Mouse (Mus musculus): Measurements from ENCODE around the gene Cdh13. TPM values are rescaled to one million over a fixed set of nuclear protein-coding genes. Genes with fewer than 3 reads are reported as not detected.

Gene Cdh13
- polyA plus RNA-seq, 1 experiment from 2014 or later, result 49.5 TPM

DNA sequence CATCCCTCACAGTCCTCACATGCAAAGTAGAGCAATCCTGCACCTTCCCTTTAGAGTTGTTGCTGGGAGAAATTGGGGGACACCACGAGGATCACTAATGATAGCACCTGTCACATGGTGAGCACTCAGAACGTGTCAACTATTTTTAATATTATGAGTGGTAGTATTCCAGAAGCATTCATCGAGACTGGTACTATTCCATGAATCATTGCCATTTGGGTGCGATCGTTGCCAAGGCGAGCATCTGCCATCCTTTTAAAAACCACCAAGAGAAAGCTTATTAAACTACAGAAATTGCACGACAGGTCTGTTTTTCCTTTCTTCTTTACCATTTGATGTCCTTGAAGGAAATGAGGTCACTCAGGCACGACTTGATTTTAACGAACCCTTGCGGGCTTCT lies 328.0 kb downstream of the Cdh13 start:
- 57% methylated on average over 10 of the region's 10 CpGs for WGBS
- Histone ChIP-seq H3K4me3 (no peak overlapping the region), H3K27ac (peak overlapping the region; percentile 31; the same call in 1 of the 2 replicates), H3K27me3 (no peaks in the 10 kb centered on the region), H3K36me3 (ENCODE audit: poor library complexity, severe bottlenecking) (no peaks in the 10 kb centered on the region), H3K4me1 (0 out of 2 replicates have a peak, but pooled peaks cover 5% of the 10 kb centered on the region), H3K9ac (no peak overlapping the region), H3K4me2 (no peak overlapping the region), H3K9me3 (replicated peaks) (0 out of 2 replicates have a peak, but pooled peaks cover 1% of the 10 kb centered on the region)
- no peak for ATAC-seq

DNA sequence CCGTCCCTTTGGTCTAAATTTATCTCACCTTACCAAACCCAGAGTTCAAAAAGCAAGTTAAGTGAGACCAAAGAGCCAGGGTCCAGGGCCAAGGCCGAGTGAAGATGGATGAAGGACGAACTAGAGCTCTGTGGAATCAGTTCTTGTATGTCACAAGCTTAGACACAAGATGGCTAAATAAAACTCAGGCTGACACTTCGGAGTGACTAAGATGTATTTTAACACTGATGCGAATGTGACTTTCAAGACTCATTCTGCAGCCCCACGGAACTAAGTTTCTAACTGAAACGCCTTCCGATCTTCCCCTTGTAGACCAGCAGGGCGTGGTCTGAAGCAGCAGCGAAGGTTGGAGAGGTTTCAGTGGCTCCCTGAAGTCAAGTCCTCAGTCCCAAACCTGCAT lies 334.7 kb downstream of the Cdh13 start:
- Histone ChIP-seq H3K4me2 (no peak overlapping the region), H3K4me3 (no peak overlapping the region), H3K4me1 (no peaks in the 10 kb centered on the region), H3K36me3 (ENCODE audit: poor library complexity, severe bottlenecking) (no peaks in the 10 kb centered on the region), H3K27me3 (no peaks in the 10 kb centered on the region), H3K9ac (no peak overlapping the region), H3K27ac (no peak overlapping the region), H3K9me3 (replicated peaks) (no peaks in the 10 kb centered on the region)
- 98% methylated on average over 10 of the region's 10 CpGs for WGBS
- no peak for ATAC-seq

DNA sequence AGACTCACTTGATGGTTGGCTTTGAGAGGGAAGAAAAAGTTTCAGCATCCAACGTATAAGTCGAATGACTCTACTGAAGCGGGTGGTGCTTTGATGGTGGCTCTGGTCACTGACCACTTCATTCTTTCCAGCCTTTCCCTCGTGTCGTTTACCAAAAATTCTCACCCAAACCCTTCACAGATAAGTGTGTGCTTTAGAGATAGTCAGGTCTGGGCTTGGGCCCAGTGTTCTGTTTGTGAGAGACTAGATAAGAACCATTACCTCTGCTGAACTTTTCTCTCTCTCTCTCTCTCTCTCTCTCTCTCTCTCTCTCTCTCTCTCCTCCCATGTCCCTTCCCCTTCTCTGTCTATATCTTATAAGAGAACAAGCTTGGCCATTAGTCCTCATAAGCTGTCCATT lies 342.9 kb downstream of the Cdh13 start:
- ATAC-seq, result no peak
- Histone ChIP-seq H3K4me3 (no peak overlapping the region), H3K9ac (no peak overlapping the region), H3K9me3 (replicated peaks) (no peaks in the 10 kb centered on the region), H3K4me2 (no peak overlapping the region), H3K27me3 (no peaks in the 10 kb centered on the region), H3K36me3 (ENCODE audit: poor library complexity, severe bottlenecking) (no peaks in the 10 kb centered on the region), H3K27ac (no peak overlapping the region), H3K4me1 (no peaks in the 10 kb centered on the region)
- WGBS, result 88% methylated on average over 5 of the region's 5 CpGs

DNA sequence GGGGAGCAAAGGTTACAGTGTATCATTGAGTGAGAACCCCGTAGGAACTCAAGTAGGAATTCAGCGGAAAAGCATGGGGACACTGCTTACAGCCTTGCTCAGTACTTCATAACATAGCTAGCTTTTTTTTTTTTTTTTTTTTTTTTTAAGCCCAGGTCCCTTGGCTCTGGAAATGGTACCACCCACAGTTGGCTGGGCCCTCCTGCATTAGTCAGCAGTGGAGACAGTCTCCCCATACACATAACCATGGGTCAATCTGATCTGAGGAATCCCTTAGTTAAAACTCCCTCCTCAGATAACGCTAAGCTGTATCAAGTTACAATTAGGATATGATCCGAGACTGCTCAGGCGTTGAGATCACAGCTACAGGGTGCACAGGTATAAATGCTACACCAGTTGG lies 344.2 kb downstream of the Cdh13 start:
- Histone ChIP-seq H3K36me3 (ENCODE audit: poor library complexity, severe bottlenecking) (no peaks in the 10 kb centered on the region), H3K9me3 (replicated peaks) (no peaks in the 10 kb centered on the region), H3K9ac (no peak overlapping the region), H3K27ac (no peak overlapping the region), H3K4me1 (no peaks in the 10 kb centered on the region), H3K4me2 (no peak overlapping the region), H3K4me3 (no peak overlapping the region), H3K27me3 (no peaks in the 10 kb centered on the region)
- 90% methylated on average over 5 of the region's 5 CpGs for WGBS
- ATAC-seq, result no peak

DNA sequence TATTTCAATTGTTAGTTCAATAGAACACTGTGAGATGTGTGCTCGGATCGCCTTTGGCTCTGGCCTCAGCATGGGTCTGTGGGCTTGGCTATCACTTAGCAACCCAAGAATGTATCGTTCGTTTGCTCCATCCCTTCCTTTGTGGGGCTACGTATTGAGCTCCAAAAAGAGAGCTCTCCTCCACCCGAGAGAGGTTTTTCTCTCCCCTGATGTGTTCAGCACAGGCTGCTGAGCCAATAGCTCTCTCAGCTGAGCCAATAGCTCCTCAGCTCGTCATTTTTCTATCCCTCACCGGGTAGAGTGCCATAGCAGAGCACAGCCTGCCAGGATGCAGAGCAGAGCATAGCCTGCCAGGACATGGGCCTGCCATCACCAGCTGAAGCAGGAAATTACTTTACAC lies 345.2 kb downstream of the Cdh13 start:
- Histone ChIP-seq H3K4me2 (no peak overlapping the region), H3K36me3 (ENCODE audit: poor library complexity, severe bottlenecking) (no peaks in the 10 kb centered on the region), H3K4me3 (no peak overlapping the region), H3K4me1 (no peaks in the 10 kb centered on the region), H3K9me3 (replicated peaks) (no peaks in the 10 kb centered on the region), H3K9ac (no peak overlapping the region), H3K27me3 (no peaks in the 10 kb centered on the region), H3K27ac (no peak overlapping the region)
- 45% methylated on average over 8 of the region's 8 CpGs for WGBS
- peak; percentile 41; the same call in 1 of the 2 replicates for ATAC-seq

DNA sequence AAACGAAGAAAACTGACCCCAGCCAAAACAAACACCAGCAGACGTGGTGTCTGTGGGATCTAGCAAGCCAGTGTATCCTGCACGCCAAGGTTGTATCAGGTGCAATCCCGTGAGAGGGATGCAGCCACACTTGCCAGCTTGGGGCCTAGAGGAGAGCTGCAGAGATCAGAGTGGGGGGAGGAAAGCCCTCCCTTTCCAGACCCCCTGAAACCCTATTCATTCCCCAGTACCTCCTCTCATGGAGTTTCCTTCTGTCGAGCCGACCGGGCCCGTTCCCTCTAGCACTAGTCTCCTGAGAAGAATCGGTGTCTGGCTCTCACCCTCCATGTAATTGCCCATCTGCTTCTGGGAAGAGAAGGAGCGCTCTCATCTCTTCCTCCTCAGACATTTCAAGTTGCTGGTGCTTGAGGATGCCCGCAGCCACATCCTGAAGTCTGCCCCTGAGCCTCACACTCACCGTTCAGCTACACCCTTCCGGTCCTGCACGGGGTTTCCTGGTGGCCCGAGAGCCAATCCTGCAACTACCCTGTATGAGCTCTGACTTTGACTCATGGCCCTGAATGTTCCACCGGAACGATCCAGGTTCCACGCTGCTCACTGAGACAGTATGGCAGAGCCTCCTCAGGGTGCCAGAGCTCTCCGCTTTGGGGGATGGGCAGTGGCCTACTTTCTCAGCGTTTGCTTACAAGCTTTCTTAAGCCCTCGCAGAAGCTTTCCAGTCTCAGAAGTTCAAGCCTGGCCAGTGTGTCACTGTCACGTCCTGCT lies 351.9 kb downstream of the Cdh13 start:
- Histone ChIP-seq H3K36me3 (ENCODE audit: poor library complexity, severe bottlenecking) (no peaks in the 10 kb centered on the region), H3K4me1 (no peaks in the 10 kb centered on the region), H3K9ac (no peak overlapping the region), H3K4me2 (no peak overlapping the region), H3K4me3 (no peak overlapping the region), H3K27me3 (no peaks in the 10 kb centered on the region), H3K27ac (no peak overlapping the region), H3K9me3 (replicated peaks) (no peaks in the 10 kb centered on the region)
- no peak for ATAC-seq
- WGBS, result 72% methylated on average over 22 of the region's 22 CpGs

DNA sequence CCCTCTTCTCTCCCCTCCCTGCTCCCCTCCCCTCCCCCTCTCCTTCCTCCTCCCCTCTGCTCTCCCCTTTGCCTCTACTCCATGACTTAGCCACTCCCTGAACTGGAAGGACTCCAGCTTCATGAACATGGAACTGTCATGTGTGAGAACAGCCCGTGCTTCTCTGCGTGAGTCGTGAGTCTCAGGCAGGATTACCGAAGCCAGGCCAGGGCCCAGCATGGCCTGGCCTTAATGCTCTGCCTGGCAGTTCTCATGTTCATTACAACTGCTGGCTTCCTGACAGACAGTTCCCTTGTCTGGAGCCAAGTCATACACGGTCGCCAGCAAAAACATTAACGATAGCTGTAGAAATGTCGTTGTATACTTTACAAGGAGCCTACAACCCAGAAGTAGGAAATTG lies 356.1 kb downstream of the Cdh13 start:
- Histone ChIP-seq H3K4me2 (no peak overlapping the region), H3K36me3 (ENCODE audit: poor library complexity, severe bottlenecking) (no peaks in the 10 kb centered on the region), H3K9me3 (replicated peaks) (no peaks in the 10 kb centered on the region), H3K27me3 (no peaks in the 10 kb centered on the region), H3K4me1 (no peaks in the 10 kb centered on the region), H3K4me3 (no peak overlapping the region), H3K27ac (no peak overlapping the region), H3K9ac (no peak overlapping the region)
- no peak for ATAC-seq
- WGBS, result 88% methylated on average over 8 of the region's 8 CpGs

DNA sequence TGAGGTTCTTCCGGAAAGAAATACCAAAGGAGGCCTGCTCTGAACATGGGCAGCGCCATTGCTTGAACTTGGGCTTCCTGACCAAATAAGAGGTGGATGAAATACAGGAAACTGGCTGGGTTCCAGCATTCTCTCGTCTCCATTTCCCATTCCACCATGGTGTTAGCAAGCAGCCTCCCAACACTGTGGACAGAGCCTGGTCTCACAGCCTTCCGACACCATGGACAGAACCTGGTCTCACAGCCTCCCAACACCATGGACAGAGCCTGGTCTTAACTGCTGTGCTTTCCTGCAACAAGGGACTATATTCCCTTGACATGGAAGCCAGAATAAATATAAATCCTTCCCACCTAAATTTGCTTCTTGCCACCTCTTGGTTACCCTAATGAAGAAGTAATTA lies 358.3 kb downstream of the Cdh13 start:
- 89% methylated on average over 4 of the region's 4 CpGs for WGBS

DNA sequence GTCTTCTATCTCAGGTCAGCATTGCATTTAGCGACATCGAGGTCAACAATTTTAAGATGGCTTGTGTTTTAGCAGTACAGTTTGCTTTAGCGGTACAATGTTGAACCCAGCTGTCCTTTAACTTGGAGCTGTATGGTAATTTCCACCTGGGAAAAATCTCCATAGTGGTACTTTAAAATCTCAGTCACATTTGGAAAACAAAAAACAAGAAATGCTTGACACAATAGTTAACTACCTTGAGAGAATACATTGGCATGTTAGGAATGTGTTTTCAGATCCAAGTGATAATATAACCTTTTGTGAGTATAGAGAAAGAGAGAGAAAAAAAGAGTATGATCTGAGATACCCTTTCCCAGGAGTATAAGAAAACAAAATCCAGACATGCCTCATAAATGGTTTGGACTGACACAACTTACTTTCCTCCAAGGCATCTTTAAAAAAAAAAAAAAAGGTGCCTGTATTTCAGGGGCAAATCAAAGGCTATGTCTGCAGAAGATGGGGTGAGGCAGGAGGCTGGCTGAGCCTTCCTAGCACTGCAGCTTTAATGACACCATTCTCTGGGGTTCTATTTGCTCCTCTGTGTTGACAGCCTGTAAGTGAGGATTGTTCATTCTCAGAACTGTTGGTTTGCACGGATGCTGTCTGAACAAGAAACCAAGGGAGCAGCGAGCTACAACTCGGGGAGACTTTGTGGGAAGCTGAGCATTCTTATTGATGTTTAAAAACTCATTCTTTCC lies 365.4 kb downstream of the Cdh13 start:
- no peak for ATAC-seq
- 80% methylated on average over 6 of the region's 6 CpGs for WGBS
- no peaks in the 10 kb centered on the region for H3K36me3 ChIP-seq (ENCODE audit: poor library complexity, severe bottlenecking)
- H3K9ac ChIP-seq, result no peak overlapping the region
- H3K4me1 ChIP-seq, result peaks cover 3% of the 10 kb centered on the region; the same call in 1 of the 2 replicates
- no peak overlapping the region for H3K4me2 ChIP-seq
- H3K27ac ChIP-seq, result no peak overlapping the region
- H3K27me3 ChIP-seq, result no peaks in the 10 kb centered on the region
- no peak overlapping the region for H3K4me3 ChIP-seq
- H3K9me3 ChIP-seq (replicated peaks), result no peaks in the 10 kb centered on the region

More for the DNA sequence above, 358.3 kb downstream of the Cdh13 start:
- H3K4me3 ChIP-seq, result no peak overlapping the region
- H3K27ac ChIP-seq, result no peak overlapping the region
- H3K4me1 ChIP-seq, result no peaks in the 10 kb centered on the region
- H3K9ac ChIP-seq, result no peak overlapping the region
- no peaks in the 10 kb centered on the region for H3K27me3 ChIP-seq
- H3K9me3 ChIP-seq (replicated peaks), result no peaks in the 10 kb centered on the region
- no peak overlapping the region for H3K4me2 ChIP-seq
- ATAC-seq, result no peak
- no peaks in the 10 kb centered on the region for H3K36me3 ChIP-seq (ENCODE audit: poor library complexity, severe bottlenecking)

DNA sequence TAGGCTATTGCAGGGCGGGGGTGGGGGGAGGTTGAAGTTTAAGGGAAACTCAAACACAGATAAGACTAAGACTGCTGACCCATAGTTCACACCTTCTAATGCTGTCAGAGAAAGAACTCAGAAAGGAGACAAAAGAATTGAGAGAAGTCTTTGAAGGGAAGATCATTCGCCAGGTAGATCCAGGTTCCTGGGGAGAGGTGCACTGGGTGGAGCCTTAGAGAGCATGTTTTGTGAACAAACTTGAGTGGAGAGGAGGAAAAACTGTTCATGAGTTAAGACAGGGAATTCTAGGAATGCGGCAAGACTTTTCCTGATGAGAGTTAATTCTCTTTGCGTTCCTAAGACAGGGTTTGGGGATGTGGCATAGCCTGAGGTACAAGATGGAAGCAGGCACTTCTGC lies 366.4 kb downstream of the Cdh13 start:
- no peaks in the 10 kb centered on the region for H3K9me3 ChIP-seq (replicated peaks)
- H3K4me2 ChIP-seq, result no peak overlapping the region
- no peaks in the 10 kb centered on the region for H3K36me3 ChIP-seq (ENCODE audit: poor library complexity, severe bottlenecking)
- peaks cover 6% of the 10 kb centered on the region; the same call in 1 of the 2 replicates for H3K4me1 ChIP-seq
- ATAC-seq, result no peak
- no peak overlapping the region for H3K9ac ChIP-seq
- no peaks in the 10 kb centered on the region for H3K27me3 ChIP-seq
- no peak overlapping the region for H3K27ac ChIP-seq
- no peak overlapping the region for H3K4me3 ChIP-seq
- 89% methylated on average over 4 of the region's 4 CpGs for WGBS

DNA sequence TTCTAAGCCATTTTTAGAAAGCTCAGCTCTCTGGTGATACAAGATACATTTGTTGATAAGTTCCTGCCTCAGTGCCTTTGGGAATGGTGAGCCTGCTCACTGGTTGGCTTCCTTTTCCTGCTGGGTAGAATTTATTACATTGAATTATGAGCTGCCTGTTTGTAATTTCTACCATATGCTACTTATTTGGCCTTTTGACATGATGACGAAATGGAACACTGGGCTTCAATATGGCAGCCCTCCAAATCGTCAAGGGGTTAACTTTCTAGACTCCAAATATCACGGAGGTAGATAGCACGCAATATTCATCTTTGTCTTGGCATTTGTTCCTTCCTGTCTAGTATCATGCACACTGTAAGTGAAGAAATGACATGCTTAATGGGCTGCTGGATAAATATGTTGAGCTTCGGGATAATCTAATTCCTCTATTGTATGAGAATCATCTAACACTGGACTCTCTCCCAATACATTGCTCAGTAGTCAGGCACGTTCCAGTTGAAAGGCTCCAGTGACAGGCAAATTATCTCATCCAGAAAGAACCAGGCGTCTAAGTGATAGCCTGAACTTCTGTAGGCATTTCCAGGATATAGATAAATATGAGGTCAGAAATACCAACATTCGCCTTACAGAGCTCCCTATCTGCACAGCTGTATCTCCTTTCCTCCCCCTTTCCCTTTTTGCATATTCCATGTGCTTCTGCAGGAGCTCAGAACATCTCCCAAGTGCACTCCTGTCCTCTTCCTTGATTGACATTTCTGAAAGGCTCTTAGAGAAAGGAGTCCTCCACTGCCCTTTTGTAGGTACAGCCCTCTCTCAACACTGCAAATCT lies 378.7 kb downstream of the Cdh13 start:
- WGBS, result 89% methylated on average over 8 of the region's 8 CpGs

DNA sequence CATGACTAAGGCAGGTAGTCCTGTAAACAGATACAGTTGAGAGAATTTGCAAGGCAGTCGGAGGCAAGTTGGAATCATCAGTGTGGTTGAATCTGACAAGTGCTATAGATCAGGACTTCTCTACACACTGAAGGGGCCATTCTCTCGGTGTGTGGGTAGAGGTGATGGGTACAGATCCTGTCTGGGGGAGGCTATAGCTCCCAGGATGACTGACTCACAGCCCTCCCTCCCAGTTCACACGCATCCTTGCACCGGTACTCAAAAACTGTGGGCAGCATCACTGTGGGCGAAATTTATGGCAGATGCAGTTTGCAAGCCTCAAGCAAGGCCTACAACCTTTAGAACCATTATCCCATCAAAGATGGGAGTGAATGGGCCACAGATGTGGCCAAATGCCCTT lies 381.5 kb downstream of the Cdh13 start:
- Histone ChIP-seq H3K27ac (no peak overlapping the region), H3K9me3 (replicated peaks) (no peaks in the 10 kb centered on the region; the same call in 1 of the 2 replicates), H3K27me3 (no peaks in the 10 kb centered on the region), H3K4me2 (no peak overlapping the region), H3K9ac (no peak overlapping the region), H3K4me1 (peaks cover 8% of the 10 kb centered on the region; the same call in 1 of the 2 replicates), H3K36me3 (ENCODE audit: poor library complexity, severe bottlenecking) (no peaks in the 10 kb centered on the region), H3K4me3 (no peak overlapping the region)
- ATAC-seq, result no peak
- 91% methylated on average over 5 of the region's 5 CpGs for WGBS

More for the DNA sequence above, 378.7 kb downstream of the Cdh13 start:
- H3K9ac ChIP-seq, result no peak overlapping the region
- peaks cover 3% of the 10 kb centered on the region; the same call in 1 of the 2 replicates for H3K4me1 ChIP-seq
- no peak overlapping the region for H3K4me3 ChIP-seq
- H3K9me3 ChIP-seq (replicated peaks), result no peaks in the 10 kb centered on the region
- no peak for ATAC-seq
- H3K27me3 ChIP-seq, result no peaks in the 10 kb centered on the region
- H3K4me2 ChIP-seq, result no peak overlapping the region
- H3K27ac ChIP-seq, result no peak overlapping the region
- no peaks in the 10 kb centered on the region for H3K36me3 ChIP-seq (ENCODE audit: poor library complexity, severe bottlenecking)
